Mouse (Mus musculus): Measurements from ENCODE around the gene Cypt12.

The Cypt12 gene

DNA sequence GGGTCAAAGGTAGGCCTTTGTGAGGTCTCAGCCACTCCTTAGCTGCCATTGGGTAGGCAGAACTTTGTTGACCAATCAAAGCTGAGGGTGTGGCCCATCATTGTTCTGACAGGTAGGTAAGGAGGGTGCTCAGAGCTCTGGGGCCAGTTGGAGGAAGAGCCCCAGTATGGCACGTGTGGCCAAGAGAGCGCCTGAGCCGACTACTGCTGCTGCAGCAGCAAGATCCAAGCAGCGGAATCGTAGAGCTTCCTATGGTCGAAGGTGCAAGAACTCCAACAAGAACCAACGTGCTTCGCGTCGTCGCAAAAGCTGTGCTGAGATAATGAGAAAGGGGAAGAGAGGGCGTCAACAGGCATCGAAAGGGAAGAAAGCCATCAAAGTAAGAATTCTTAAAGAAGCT lies at the start of gene Cypt12:
Gene Cypt12 (plus strand): TSS at position 112 of the 400 bp plus-strand sequence.
- in situ Hi-C loops (cut with MboI, MseI): no loop called here

DNA sequence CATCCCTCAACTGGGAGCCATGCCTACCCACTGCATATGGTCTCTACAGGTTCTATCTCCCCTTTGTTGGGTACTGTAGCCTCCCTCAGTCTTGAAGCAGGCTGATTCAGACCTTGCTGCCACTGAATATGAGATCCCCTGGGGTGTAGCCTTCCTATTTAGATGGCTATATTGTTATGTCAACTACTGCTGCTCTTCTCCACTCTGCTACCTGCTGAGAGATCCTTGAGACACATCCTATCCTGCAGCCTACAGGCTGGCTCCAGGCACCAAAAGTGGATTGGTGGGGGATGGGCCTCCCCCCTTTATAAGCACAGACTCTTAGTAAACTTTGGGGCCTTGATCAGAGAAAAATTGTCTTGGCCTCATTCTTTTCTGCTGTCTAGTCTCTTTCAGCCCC lies 34.4 kb upstream of the Cypt12 start:
- in situ Hi-C loops (cut with MboI, MseI): no loop called here

DNA sequence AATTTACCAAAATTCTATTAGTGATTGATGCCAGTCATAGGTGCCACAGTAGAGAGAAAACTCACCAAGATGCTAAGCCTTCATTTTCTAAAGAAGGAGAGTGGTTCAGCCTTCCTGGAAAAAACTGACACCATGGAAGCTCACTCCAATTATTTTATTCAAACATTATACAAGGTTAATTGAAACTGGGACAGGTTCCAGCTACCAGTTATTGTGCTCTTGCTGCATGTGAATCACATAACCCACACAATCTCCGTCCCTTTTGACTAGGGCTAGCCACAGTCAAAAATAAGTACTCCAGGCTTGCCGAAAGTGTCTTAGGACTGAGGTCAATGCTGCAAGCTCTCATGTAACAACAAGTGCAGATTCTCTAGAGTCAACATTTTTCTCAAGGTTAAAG lies 8.0 kb upstream of the Cypt12 start:
- in situ Hi-C loops (cut with MboI, MseI): no loop called here
